Mouse (Mus musculus) cerebellum, adult 9-10 months (tissue): ENCODE measurements around the gene Smco4.
"Not testable (repeated sequence)": the region's sequence is repeated elsewhere in the genome, so short reads cannot be mapped to it uniquely, and the experiment has no call there.

Experiments used
- DNase-seq: peaks from one replicate; pipeline ENCODE4 v3.0.0; 2022

Gene Smco4

DNA sequence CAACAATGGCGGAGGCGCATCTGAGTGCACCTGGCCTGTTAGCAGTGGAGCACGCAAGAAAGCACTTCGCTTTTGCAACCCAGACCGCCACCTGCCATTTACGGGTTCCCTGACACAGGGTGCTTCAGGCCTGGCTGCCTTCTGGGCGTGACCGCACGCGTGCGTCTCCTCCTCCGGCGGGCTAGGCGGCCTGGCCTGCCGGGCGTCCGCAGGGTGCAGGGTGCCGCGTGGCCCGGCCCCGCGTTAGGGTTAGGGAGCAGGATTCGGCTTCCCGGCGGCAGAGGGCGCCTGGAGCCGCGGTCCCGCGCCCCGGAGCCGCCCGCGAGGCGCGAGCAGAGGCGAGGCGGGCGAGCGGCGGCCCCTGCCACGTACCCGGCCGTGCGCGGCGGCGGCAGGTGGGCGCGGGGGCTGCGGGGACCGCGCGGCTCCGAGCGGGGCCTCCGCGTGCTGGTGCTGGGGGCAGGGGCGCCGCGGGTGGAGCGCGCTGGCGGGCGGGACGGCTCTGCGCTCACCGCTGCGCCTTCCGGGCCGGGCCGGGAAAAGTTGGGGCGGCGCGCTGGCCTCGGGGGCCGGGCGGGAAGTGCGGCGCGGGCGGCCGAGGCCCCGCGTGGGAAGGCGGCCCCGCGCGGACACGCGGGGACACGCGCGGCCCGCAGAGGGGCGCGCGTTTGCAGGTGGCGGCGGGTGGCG, at the start of gene Smco4:
Smco4 (plus strand) TSS at position 198 of the 690 bp plus-strand sequence.
- DNase-seq, result peak; percentile 20

DNA sequence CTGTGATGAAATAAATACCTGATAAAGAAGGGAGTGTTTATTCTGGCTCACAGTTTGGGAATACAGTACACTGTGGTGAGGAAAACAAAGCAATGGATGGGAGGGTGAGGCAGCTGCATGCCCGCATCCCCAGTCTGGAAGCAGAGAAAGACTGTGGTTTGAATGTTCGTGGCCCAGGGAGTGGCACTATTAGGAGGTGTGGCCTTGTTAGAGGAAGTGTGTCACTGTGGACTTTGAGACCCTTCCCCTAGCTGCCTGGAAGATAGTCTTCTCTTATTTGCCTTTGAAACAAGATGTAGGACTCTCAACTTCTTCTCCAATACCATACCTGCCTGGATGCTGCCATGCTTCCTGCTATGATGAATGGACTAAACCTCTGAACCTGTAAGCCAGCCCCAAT, 45.8 kb upstream of the Smco4 start:
- DNase-seq, result no peak

DNA sequence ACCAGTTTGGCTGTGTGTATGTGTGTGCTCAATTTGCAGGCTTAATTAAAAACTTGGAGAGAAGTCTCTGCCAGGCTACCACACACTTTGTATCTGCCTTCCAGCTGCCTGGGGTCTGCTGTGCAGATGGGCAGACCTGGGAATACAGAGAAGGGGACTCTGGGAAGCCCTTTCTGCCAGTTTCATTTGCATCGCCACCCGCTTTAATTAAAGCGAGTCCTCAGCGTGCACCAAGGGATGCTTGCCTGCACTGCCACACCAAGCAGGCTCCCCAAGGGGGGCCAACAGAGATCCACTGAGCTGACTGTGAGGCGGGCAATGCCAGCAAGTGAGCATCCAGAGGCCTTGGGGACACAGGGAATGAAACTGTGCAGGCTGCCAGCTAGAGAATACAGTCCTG, 42.3 kb upstream of the Smco4 start:
- DNase-seq, result no peak

DNA sequence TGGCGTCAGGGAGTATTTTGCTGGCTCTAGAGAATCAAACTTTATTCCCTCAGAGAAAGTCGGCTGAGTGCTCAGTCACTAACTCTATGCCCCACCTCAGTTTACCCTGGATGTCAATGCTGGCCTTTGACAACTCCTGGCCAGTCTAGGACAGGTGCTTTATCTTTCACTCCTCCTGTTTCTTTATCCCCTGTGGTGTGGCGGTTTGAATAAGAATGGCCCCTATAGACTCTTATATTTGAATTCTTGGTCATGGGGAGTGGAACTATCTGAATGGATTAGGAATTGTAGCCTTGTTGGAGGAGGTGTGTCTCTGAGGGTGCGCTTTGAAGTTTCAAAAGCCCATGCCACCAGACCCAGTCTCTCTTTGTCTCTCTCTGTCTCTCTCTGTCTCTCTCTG, 21.0 kb upstream of the Smco4 start:
- DNase-seq, result no peak

DNA sequence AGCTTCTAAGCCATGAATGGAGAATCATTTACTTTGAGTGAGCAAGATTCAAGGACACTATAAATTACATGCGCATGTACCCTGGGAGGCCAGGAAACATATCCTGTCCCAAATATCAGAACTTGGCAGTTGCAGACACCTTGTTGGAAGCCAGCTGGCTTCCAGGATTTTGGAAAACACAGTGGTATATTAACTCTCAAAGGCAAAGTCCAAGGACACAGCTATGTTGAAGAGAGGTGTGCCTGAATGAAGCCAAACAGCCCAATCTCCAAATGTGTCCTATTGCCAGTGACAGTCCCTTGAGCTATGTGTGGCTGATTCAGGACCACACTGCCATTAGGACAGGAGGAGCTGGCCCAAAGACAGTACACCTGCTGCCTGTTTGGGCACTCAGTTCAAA, 20.0 kb upstream of the Smco4 start:
- DNase-seq, result peak; percentile 22

DNA sequence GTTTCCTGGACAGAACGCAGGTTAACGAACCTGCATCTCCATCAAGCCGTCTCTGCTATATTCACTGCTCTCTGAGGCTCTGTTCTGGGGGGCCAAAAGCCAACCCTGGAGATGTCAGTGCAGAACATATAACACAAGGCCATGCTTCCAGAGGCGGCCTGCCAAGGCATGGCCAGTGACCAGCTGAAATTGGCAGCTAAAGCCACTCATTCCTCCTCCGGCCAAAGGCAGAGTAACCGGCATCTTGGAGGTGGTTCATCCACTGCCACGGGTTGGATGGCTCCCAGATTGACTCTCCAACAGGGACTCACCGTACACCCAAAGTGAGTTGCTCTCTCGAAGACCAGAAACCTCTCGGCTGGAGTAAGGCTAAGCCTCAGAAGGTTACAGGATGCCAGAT, 15.7 kb upstream of the Smco4 start:
- peak; percentile 61 for DNase-seq

DNA sequence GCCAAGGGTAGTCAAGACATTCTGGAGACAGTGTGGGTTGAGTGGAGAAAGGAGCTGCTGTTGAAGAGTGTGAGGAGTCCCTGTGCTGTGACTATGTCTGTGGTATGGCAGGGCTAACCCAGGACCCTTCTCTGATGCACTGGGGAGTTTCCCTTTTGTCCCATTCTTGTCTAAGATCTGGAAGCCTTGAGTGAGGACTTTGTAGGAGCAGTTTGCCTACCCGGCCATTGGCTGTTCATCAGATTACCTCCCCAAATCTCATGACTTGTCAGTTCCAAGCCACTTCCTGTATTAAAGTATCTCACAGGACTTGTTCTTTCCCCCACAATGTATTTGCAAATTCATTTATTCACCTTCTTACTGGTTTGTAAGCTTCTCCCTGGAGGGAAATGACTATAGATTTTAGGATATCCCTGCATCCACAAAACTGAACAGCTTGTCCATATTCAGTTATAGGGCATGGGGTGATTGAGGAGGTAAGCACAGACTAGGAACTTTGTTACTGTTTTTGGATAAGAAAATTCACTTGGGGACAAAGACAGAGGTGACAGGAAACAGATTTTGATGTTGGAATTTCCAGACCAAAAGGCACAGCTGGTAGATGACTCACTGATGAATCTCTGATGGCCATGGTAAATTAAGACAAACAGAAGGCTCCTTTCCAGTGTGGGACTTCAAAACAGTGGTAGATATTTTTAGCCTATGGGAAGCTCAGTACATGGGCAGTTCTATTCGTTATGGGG, 5.4 kb upstream of the Smco4 start:
- DNase-seq, result no peak

DNA sequence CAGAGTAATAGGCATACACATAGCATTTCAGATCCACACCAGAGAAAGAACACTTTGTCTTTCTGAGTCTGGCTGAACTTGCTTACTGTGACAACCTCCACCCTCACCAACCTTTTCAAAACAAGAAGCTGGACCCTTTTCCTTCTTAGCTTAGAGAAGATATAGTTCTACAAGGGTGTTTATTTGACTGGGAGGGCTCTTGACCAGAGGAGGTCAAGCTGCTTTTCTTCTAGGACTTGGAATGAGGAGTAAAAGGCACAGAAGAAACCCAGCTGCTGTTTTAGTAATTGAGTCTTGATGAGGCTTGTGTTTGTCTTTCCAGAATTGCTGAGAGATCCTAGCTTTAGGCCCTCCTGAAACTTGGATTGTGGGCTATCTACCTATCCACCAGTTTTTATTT, 3.9 kb upstream of the Smco4 start:
- no peak for DNase-seq

DNA sequence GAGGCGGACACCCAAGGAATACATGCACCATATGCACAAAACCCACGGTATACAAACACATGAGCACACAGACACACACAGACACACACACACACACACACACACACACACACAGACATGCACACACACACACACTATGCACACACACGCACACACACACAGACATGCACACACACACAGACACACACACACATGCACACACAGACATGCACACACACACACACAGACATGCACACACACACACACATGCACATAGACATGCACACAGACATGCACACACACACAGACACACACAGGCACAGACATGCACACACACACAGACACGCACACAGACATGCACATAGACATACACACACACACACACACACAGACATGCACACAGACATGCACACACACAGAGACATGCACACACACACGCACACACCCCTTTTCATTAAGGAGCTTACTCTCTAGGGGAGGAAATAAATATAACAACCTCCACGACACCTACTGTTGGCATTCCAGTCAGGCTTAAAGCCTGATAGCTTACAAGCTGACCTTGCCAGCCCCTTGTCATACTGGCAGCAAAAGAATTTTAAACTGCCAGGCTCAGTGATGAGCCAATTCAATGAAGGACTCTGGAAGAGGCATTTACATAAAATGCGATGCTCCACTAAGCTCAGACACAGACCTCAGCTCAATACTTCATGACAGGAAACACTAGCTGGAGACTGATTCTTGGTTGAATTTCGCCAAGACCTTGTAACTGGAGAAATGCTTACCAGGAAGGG, 2.7 kb upstream of the Smco4 start:
- no peak for DNase-seq

DNA sequence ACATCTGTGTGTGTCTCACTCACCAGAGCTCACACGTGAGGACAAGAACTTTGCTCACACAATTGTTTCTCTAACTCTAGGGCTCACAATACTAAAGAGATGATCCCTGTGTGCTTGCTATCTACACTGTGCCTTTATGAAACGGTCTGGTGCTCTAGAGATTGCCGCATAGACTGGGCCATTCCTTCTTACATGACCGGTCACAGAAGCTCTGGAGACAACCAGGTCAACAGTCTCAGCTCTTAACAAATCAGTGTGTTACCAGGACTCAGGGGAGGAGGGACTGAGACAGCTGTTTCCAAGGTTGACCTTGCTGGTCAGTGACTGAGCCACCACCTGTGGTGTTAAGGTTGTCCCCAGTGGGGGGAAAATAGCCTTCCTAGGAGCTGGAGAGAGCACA, 1.5 kb upstream of the Smco4 start:
- DNase-seq, result no peak

DNA sequence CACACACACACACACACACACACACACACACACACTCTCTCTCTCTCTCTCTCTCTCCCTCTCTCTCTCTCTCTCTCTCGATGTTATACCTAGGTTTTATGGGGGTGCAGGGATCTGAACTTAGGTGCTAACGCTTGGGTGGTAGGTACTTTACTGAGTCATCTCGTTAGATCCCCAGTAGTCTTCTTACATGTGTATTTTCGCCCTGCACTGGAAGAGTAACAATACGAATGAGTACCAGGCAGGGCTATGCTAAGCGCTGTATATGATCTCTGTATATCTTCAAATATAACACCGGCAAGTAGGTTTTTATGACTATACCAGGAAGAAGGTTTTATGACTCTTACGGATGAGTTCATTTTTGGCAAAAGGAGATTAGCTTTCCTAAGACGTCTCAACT, 831 bp upstream of the Smco4 start:
- DNase-seq, result no peak

DNA sequence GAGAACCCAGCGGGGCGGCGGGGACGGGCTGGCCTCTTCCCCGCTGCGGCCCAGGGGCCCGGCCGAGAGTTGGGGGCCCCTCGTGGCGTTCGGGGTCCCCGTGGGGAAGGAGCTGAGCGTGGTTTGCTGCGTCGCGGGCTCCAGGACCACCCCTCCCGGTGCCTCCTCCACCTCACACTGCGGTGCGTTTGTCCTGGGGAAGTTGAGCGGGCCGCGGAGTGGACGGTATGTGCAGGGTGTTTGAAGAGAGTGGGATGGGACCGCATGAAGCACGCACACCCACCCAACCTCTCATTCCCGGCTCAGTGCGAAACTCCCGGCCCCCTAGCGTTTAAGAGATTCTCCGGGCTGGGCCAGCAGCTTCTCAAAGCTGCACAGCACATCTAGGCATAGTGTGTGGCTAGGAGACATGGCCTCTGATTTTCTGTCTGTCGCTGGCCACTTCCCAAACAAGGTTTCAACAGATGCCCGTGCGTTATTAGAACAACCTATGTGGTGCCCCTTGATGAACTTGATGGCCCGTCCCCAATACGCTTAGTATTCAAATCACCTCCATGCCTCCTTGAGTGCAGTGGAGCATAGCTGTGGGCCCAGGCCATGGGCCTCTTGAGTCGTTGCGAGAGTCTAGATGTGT, 810 bp downstream of the Smco4 start:
- peak; percentile 15 for DNase-seq

DNA sequence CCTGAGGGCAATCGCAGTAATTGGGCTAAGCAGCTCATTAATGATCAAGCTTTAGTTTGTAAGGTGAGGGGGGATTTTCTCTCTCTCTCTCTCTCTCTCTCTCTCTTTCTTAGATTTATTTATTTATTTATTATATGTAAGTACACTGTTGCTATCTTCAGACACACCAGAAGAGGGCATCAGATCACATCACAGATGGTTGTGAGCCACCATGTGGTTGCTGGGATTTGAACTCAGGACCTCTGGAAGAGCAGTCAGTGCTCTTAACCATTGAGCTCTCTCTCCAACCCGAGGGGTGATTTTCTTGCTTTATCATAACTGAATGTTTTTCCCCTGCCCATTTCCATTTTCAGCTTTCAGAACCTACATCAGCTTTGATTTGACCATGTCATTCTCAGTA, 2.0 kb downstream of the Smco4 start:
- DNase-seq, result not testable (repeated sequence)

DNA sequence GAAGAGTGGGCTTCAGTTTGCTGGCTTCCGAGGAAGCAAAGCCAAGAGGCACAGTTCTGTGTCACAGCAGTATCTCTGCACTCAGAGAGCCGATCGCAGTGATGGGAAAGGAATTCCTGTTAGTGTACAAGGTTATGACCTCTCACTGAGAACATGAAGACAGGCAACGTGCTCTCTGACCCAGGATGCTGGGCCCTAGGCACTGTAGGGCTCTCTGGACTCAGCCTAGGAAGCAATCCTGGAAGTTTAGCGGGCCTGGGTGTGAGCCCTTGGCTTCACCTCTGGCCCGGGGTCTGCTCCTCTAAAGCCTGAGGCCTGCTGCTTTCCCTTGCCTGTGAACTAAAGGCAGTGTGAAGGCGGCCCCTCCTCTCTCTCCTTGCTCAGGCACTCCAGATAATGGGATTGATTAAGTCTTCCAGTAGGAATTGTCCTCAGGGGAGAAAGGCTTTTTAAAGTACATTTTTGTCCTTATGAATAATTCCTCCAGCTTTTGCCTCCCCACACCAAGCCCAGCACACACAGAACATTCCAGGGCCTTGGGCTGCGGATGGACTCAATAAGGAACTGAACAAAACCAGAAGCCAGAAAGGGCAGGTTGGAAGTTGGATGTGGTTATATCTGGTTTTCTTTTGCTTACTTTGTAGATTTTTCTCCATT, 2.8 kb downstream of the Smco4 start:
- no peak for DNase-seq

DNA sequence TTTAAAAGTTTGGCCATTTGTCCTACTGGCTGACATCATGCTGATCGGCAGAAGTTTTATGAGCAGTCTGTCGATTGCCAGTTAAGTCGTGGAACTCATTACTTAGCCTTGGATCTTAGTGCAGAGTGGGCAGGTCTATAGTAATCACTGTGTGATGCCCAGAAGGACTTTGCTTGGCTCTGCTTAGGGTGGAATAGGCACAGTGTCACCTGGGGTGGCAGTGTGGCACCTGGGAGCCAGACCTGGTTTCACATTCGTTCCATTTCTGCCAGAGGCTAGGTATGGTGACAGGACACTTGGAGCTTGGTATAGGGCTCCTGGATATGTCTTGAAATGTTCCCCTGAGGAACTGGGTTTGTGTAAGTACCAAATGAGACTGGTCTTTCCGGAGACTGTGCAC, 6.8 kb downstream of the Smco4 start:
- no peak for DNase-seq

DNA sequence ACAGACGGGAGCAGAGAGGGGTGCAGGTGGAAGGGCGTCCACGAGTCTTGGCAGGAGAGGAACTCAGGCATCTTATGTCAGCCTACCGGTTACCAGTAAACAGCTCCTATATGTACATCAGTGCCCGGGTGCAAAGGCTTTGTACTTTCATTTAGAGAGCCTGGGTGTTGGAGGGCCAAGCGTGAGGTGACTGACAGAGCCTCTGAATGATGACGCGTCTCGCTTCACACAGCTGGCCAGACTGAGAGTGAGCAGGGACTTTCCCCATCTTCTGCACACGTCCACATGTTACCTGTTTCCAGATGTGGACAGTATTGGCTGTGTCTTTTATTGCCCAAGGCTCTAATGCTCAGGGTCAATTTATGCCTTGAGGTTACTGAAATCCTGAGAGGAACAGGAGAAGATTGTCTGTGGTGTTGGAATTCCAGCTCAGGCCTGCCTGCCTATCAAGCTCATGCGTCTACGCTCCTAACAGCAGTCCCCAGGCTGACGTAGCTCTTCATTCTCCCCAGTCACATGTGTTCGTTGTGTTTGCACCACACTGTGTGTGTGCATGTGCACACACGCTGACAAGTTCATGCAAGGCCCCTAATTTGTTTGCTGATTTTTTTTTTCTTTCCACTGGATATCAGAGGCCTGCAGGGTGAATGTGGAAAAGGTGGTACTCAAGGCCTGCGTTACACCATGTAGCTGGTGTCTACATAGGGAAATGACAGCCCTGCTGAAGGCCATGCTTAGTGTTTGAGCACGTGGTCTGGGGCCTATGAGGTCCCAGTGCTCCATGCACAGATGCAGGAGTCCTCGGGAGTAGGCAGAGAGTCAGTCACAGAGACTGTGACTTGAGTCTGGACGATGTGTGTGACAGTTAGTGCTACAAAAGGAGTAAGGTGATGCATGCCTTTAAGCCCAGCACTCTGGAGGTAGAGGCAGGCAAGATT, 8.4 kb downstream of the Smco4 start:
- DNase-seq, result no peak

DNA sequence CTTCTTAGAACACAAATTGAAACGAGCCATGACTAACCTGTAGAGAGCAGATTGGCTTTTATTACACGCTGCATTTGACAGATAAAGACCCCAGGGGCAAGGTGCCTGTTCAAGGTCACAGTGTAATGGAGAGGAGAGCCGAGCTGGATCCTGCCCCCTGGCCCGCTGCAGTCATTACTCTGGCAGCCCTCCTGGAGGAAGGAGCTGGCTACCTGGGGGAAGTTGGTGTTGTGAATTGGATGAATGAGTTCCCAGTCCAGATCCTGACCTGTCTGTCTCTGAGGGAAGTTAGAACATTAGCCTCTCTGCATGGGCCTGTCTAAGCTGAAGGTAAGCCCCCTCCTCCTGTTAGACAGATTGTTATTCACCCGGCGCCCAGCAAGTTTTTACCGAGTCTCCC, 9.2 kb downstream of the Smco4 start:
- DNase-seq, result no peak

DNA sequence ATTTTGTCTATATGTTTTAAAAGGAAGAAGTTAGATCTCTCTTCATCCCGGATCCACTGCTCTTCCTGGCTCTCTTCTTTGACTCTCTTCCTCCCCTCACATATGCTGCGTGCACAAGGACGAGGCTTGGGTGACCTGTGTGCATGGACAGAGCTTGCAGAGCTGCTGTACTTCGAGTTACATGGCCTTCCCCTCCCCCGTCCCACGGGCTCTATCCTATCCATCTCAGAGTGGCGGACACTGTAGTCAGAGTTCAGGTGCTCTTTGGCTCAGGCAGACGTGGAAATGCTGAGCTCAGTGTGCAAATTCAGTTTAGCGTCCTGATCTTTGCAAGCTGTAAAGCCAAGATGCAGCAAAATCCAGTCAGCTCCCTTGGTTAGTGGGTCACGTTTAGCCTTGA, 10.1 kb downstream of the Smco4 start:
- DNase-seq, result no peak

DNA sequence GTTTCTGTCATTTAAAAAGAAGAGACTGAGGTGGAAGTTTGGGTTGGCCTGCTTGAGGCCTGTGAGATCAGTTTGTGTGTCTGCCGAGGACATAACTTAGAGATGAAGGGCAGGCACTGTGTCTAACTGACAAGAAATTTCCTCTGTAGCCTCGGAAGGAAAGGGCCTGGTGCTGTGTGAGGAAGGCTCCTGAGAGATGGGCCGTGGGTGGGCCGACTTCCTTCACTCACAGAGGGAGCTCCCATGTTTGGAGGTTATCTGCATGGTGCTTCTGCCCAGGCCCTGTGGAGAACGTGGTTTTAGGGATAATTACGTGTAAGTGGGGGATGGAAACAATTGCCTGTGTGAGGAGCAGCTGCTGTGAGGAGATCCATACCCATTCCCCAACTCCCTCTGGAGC, 10.6 kb downstream of the Smco4 start:
- DNase-seq, result no peak

DNA sequence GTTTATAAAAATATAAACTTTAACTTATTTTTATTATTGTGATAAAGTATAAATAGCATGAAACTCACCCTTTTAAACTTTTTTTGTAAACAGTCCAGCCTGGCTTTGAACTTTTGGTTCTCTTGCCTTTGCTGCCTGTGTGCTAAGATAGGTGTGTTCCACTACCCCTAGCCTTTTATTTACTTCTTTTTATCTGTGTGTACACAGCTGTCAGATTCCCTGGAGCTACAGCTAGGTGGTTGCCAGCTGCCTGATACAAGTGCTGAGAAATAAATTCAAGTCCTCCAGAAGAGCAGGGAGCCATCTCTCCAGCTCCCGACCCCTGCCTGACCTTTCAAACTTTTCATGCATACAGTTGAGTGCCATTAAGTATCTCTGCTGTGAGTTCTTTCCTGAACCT, 12.1 kb downstream of the Smco4 start:
- DNase-seq, result no peak

DNA sequence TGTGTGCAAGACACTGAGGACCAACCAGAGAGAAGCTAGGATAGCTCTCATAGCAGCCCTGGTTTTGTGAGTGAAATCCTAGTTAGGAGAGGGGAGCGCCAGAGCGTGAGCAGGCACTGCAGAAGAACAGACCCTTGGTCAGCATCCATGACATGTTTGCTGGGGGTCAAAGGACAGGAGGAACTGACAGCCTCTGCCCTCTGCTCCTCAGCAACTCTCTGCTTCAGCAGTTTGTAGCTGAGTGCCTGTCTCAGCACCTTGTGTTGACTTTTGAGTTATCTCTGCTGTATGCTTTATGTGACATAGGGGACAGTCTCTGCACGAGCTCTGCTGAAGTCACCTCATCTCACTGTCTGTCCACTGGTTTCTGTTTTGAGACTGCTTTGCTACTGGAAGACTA, 13.6 kb downstream of the Smco4 start:
- no peak for DNase-seq

DNA sequence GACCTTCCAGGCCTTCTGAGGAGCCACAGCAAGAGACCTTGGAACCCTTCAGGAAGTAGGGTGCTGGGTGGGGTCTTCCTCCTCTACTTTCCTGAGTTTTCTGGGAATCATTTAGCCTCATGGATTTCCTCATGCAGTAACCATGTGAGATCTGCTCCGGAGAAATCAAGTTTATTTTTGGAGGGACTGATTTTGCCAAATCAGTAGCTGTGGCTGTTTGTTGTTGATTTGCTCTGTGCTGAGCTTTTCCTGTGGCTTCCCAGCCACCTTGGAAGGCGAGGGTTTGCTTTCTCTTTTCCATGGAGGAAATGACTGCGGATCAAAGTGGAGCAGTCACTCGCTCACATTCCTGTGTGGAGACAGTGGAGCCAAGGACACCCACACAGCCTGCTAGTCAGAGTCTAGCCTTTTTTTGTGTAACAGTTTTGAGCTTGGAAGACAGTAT, 14.2 kb downstream of the Smco4 start:
- DNase-seq, result no peak
